Mouse (Mus musculus): ENCODE results near the gene Nbea. TPM values are rescaled to one million over a fixed set of nuclear protein-coding genes. Genes with fewer than 3 reads are reported as not detected.

The Nbea gene
- polyA plus RNA-seq, 1 experiment from 2014 or later: 39.4 TPM

DNA sequence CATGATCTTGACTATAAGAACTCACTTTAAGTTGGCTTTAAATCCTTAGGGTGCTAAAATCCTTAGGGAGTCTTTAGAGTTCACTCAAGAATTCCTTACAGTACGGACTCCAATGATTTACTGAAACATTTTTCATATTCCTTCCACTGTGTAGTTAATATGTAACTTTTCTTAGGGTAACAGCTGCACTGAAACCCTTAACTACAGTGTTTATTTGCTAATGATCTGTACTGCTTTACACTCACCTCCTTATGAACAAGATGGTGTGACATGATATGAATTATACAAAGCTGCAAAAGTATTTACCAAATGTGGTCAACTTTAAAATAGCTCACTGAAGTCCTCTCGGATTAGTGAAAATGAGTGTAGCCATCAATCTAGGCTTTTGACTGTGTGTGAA, 365.4 kb downstream of the Nbea start:
- H3K4me3 ChIP-seq: no peak overlapping the region
- no peak for ATAC-seq (ENCODE audit: low FRiP score, low read depth)
- no peak overlapping the region for H3K4me2 ChIP-seq (replicated peaks)
- no peaks in the 10 kb centered on the region for H3K4me1 ChIP-seq
- 92% methylated on average over 2 of the region's 2 CpGs for WGBS
- H3K27me3 ChIP-seq: no peaks in the 10 kb centered on the region
- H3K9ac ChIP-seq (replicated peaks): no peak overlapping the region
- H3K27ac ChIP-seq (replicated peaks): no peak overlapping the region
- H3K9me3 ChIP-seq: 0 out of 2 replicates have a peak, but pooled peaks cover 3% of the 10 kb centered on the region
- H3K36me3 ChIP-seq: 0 out of 2 replicates have a peak, but pooled peaks cover 3% of the 10 kb centered on the region

DNA sequence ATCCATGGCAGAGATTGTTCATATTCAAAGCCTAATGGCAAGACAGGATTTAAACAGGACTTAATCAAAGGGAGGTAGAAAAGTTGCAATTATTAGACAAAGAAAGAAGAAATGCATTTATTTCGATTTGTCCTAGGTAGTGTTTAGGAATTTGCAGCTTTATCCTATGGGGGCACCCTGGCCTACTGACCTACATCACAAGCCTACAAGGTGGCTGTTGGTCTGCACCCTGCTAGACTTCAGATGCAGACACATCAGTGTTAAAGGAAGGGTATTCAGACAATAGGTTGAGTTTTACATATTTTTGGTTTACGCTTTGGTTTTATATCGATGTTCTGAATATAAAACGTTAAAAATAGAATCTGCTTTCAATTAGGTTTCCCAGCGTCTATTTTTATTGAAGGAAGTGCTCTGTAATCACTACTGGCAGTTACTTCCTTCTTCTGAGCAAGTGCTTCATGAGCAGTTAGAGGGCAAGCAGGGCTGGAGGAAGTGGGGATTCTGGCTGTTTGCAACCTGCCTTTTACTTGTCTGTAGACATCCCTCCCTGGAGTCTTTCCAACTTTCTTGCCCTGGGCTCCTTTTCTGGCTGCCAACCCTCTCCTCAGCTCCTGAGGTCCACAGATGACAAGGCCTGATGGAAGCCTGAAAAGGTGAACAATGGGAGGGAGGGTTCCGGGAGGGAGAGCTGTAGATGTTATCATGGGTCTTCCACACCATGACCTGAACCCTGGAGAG, 366.7 kb downstream of the Nbea start:
- no peak for ATAC-seq (ENCODE audit: low FRiP score, low read depth)

DNA sequence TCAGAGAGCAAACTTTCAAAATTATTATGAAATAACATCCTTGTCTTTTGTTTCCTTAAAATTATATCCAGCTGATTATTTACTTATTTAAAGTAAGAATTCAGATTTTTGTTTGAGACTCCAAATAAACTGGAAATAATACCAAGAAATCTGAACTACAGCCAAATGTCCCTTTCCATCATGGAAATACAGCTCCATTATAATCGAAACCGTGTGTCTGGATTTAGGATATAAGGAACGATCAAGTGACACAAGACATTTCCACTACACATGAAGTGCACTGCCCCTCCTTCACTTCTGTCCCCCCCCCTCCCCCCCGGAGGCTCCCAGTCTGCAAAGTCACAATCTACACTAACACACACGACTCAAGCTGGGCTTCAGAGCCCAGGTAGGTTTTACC, 367.4 kb downstream of the Nbea start:
- Histone ChIP-seq H3K27ac (replicated peaks) (no peak overlapping the region), H3K36me3 (0 out of 2 replicates have a peak, but pooled peaks cover 3% of the 10 kb centered on the region), H3K27me3 (no peaks in the 10 kb centered on the region), H3K4me2 (replicated peaks) (no peak overlapping the region), H3K9me3 (no peaks in the 10 kb centered on the region), H3K9ac (replicated peaks) (no peak overlapping the region), H3K4me1 (peaks cover 3% of the 10 kb centered on the region; the same call in 1 of the 2 replicates), H3K4me3 (no peak overlapping the region)
- no peak for ATAC-seq (ENCODE audit: low FRiP score, low read depth)
- 76% methylated on average over 5 of the region's 5 CpGs for WGBS

More for the DNA sequence above, 366.7 kb downstream of the Nbea start:
- Histone ChIP-seq H3K4me2 (replicated peaks) (no peak overlapping the region), H3K27me3 (no peaks in the 10 kb centered on the region), H3K4me3 (no peak overlapping the region), H3K9ac (replicated peaks) (no peak overlapping the region), H3K9me3 (0 out of 2 replicates have a peak, but pooled peaks cover 3% of the 10 kb centered on the region), H3K36me3 (0 out of 2 replicates have a peak, but pooled peaks cover 3% of the 10 kb centered on the region), H3K4me1 (0 out of 2 replicates have a peak, but pooled peaks cover 3% of the 10 kb centered on the region), H3K27ac (replicated peaks) (no peak overlapping the region)
- WGBS: 86% methylated on average over 6 of the region's 6 CpGs

DNA sequence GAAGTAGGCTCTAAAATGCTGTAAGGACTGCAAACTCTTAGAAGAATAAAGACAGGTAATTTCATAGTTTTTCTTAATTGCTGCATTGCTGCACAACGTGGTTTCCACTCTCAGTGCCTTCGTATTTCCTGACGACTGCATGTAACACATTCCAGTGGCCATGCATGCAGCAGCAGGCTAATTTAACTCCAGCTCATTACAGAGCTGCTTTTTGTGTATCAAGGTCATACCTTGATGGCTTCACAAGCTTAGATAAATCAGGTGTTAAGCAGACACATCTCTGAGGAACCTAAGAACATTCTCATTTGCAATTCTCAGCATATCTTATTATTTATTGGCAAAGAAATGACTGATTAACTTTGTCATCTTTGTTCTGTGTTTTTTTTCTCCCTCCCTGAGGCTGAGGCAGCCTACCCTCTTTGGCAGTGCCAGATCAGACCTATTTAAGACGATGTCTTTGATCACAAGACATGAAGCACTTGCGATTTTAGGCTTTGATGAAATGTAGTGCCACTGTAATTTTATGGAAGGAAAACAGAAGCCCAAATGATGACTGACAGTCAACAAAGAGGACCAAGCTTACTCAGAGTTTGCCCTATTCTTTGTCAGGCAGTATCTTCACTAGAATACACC, 368.4 kb downstream of the Nbea start:
- Histone ChIP-seq H3K9me3 (no peaks in the 10 kb centered on the region), H3K27ac (replicated peaks) (peak overlapping the region; percentile 42; the same call in 1 of the 2 replicates), H3K27me3 (no peaks in the 10 kb centered on the region), H3K4me1 (peaks cover 3% of the 10 kb centered on the region; the same call in 1 of the 2 replicates), H3K9ac (replicated peaks) (no peak overlapping the region), H3K36me3 (0 out of 2 replicates have a peak, but pooled peaks cover 3% of the 10 kb centered on the region), H3K4me3 (no peak overlapping the region), H3K4me2 (replicated peaks) (no peak overlapping the region)
- no peak for ATAC-seq (ENCODE audit: low FRiP score, low read depth)
- WGBS: 78% methylated on average over 5 of the region's 5 CpGs

DNA sequence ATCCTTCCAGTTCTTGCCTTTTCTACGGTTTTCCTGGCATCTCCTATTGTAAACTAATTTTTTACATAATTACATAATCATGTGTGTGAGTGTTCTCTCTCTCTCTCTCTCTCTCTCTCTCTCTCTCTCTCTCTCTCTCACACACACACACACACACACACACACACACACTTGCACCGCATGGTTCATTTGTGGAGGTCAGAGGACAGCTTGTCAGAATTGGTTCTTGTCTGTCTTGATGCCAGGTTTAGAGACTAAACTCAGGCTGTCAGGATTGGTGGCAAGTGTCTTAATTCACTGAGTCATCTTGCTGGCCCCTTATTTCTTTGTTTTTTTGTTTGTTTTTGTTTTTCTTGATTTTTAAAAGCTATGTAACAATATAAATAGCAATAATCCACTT, 388.7 kb downstream of the Nbea start:
- Histone ChIP-seq H3K27ac (replicated peaks) (no peak overlapping the region), H3K36me3 (no peaks in the 10 kb centered on the region), H3K4me1 (peaks cover 3% of the 10 kb centered on the region), H3K4me3 (no peak overlapping the region), H3K27me3 (peaks cover 3% of the 10 kb centered on the region; the same call in 1 of the 2 replicates), H3K4me2 (replicated peaks) (no peak overlapping the region), H3K9me3 (no peaks in the 10 kb centered on the region), H3K9ac (replicated peaks) (no peak overlapping the region)
- 69% methylated on average over 2 of the region's 2 CpGs for WGBS
- no peak for ATAC-seq (ENCODE audit: low FRiP score, low read depth)

DNA sequence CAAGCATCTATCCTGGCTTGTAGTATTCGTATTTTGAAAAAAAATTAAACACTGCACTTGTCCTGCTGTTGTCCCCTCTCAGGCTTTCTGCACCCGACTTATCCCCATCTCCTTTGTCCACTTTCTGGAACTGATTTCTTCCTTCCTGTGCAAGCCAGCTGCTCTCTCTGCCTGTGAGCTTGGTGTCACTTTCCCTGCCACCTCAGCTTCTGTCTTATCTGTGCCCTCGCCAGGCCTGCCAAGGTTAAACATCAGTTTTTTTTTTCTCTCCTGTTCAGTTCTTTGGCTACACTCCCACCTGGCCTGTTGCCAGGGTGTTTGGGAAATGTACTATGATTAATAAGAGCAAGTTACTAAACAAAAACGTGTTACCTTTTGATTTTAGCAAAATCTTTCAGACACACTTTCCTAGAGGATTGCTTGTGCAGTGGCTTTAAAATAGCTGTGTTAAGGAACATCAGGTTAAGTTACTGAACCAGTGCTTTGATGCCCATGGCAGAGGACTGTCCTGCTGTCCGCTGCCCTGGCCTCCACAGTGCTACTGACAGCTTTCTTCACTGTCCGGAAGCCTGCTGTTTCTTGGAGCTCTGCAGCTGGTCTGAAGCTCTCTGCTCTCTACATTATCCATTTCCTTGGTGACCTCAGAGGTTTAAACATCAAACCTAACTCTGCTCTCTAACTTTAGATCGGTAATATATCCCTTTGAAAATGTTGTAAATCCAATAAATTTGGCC, 389.5 kb downstream of the Nbea start:
- ATAC-seq (ENCODE audit: low FRiP score, low read depth): no peak
- peaks cover 11% of the 10 kb centered on the region for H3K4me1 ChIP-seq
- H3K27ac ChIP-seq (replicated peaks): no peak overlapping the region
- H3K36me3 ChIP-seq: no peaks in the 10 kb centered on the region
- peaks cover 3% of the 10 kb centered on the region; the same call in 1 of the 2 replicates for H3K27me3 ChIP-seq
- WGBS: 66% methylated on average over 7 of the region's 7 CpGs
- no peaks in the 10 kb centered on the region for H3K9me3 ChIP-seq
- no peak overlapping the region for H3K9ac ChIP-seq (replicated peaks)
- H3K4me2 ChIP-seq (replicated peaks): no peak overlapping the region
- no peak overlapping the region for H3K4me3 ChIP-seq

DNA sequence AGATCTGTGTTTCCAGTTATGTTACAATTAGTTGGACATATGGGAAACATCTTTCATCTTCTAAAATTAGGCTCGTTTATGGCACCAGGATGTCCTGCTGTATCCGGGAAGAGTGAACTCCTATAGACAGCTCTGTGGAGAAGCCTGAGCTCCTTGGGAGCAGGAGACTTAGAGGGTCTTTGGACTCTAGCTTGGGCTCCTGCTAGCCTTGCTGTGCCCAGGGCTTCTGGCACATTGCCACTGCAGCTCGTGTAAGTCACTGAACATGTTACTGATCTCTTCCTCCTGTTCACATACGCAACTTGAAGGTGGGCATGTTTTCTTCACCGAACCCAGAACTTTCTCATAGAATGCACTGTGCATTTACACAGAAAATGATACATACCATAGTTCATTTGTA, 391.2 kb downstream of the Nbea start:
- Histone ChIP-seq H3K9me3 (no peaks in the 10 kb centered on the region), H3K4me1 (peaks cover 21% of the 10 kb centered on the region), H3K36me3 (no peaks in the 10 kb centered on the region), H3K27ac (replicated peaks) (no peak overlapping the region), H3K4me3 (no peak overlapping the region), H3K9ac (replicated peaks) (no peak overlapping the region), H3K27me3 (peaks cover 3% of the 10 kb centered on the region; the same call in 1 of the 2 replicates), H3K4me2 (replicated peaks) (no peak overlapping the region)
- no peak for ATAC-seq (ENCODE audit: low FRiP score, low read depth)
- WGBS: 79% methylated on average over 5 of the region's 5 CpGs

DNA sequence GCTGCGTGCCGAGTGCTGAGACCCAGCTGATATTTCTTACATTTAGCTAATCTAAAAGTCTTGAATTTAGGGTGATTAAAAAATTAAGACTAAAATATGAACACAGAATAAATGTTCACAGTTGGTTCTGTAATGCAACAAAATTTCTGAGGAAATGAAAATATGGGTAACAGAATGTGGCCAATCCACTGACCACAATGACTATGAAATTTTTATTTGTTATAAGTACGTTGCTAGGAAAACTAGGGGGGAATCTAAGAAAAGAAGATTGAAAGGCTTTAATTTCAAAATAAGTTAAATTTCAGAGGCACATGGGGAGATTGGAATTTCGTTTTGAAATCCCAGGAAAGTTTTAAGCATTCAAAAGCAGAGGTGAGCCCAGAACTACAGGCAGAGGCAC, 392.9 kb downstream of the Nbea start:
- Histone ChIP-seq H3K4me2 (replicated peaks) (no peak overlapping the region), H3K4me3 (no peak overlapping the region), H3K9me3 (no peaks in the 10 kb centered on the region), H3K9ac (replicated peaks) (no peak overlapping the region), H3K27me3 (peaks cover 5% of the 10 kb centered on the region), H3K36me3 (no peaks in the 10 kb centered on the region), H3K4me1 (peaks cover 23% of the 10 kb centered on the region), H3K27ac (replicated peaks) (no peak overlapping the region)
- ATAC-seq (ENCODE audit: low FRiP score, low read depth): no peak
- 78% methylated on average over 4 of the region's 4 CpGs for WGBS

DNA sequence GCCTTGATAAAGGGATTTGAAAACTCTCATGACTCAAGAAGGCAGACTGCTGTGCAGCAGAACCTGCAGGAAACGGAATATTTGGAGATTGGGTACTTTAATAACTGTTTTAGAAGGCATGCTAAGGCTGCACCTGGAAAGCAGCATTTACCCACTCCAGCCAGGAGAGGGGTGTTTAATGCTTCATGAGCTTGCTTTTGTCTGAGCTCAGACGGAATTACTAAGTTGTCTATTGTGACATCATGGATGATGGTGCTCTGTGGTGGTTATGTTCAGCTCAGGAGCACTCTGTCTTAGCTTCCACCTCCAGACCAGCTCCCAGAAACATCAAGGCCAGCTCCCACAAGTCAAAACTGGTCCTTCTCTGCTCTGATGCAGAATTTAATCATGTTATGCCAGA, 393.6 kb downstream of the Nbea start:
- Histone ChIP-seq H3K4me1 (peaks cover 23% of the 10 kb centered on the region), H3K27ac (replicated peaks) (peak overlapping the region; percentile 40), H3K4me3 (no peak overlapping the region), H3K4me2 (replicated peaks) (no peak overlapping the region), H3K36me3 (no peaks in the 10 kb centered on the region), H3K9ac (replicated peaks) (no peak overlapping the region), H3K9me3 (no peaks in the 10 kb centered on the region), H3K27me3 (peaks cover 5% of the 10 kb centered on the region)
- no peak for ATAC-seq (ENCODE audit: low FRiP score, low read depth)
- WGBS: 17% methylated on average over 2 of the region's 2 CpGs

DNA sequence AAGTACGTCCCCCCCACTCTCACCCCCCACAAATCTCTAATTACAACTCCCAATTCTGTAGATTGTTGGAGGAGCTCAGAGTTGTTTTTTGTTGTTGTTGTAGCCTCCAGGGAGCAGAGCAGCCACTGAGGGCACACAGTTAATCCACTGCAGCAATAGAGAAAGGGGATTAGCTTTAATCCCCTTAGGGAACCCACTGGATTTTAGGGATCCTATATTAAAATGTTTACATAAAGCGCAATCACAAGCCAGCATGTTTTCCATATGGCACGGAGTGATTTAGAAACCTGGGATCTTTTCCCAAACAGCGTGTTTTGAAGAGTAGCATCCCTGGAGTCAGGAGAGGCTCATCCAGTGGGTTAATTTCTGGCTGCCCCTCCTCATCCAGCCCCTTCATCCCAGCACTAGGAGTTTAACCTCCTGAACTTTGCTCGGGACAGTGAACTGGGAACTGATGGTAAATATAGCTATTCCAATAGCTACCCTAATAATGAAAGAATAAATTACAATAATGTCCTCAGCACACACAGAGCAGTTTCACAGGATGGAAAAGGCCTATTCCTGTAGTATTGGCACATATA, 394.8 kb downstream of the Nbea start:
- peaks cover 9% of the 10 kb centered on the region for H3K27me3 ChIP-seq
- H3K36me3 ChIP-seq: no peaks in the 10 kb centered on the region
- peak overlapping the region; percentile 42 for H3K27ac ChIP-seq (replicated peaks)
- H3K4me3 ChIP-seq: no peak overlapping the region
- no peak overlapping the region for H3K9ac ChIP-seq (replicated peaks)
- 7% methylated on average over 5 of the region's 5 CpGs for WGBS
- H3K4me2 ChIP-seq (replicated peaks): peak overlapping the region; percentile 26; the same call in 1 of the 2 replicates
- no peaks in the 10 kb centered on the region for H3K9me3 ChIP-seq
- peaks cover 23% of the 10 kb centered on the region for H3K4me1 ChIP-seq
- ATAC-seq (ENCODE audit: low FRiP score, low read depth): no peak

DNA sequence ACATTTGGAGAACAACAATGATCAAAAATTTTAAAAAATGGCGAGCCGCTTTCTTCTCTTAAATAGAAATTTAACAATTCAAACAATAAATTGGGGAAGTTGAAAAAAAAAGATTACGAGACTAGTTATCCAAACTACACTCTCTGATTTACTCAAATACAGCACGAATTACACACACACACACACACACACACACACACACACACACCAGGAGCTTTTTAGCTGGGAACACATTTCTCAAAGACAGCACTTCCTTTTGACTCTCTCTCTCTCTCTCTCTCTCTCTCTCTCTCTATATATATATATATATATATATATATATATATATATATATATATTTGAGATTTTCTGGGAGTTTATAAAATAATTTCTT, 395.3 kb downstream of the Nbea start:
- Histone ChIP-seq H3K4me2 (replicated peaks) (peak overlapping the region; percentile 58), H3K36me3 (no peaks in the 10 kb centered on the region), H3K9me3 (no peaks in the 10 kb centered on the region), H3K27ac (replicated peaks) (peak overlapping the region; percentile 94), H3K4me1 (peaks cover 27% of the 10 kb centered on the region), H3K27me3 (peaks cover 13% of the 10 kb centered on the region), H3K9ac (replicated peaks) (0 out of 2 replicates have a peak overlapping the region, but pooled peaks have one; percentile 73), H3K4me3 (peak overlapping the region; percentile 44)
- ATAC-seq (ENCODE audit: low FRiP score, low read depth): no peak
- WGBS: 6% methylated on average over 4 of the region's 4 CpGs

Measured in midbrain, embryonic 12.5 days (tissue).